Mouse (Mus musculus): ENCODE data around the gene Ubxn6.
"Not testable (repeated sequence)": the region's sequence is repeated elsewhere in the genome, so short reads cannot be mapped to it uniquely, and the experiment has no call there.

The Ubxn6 gene

DNA sequence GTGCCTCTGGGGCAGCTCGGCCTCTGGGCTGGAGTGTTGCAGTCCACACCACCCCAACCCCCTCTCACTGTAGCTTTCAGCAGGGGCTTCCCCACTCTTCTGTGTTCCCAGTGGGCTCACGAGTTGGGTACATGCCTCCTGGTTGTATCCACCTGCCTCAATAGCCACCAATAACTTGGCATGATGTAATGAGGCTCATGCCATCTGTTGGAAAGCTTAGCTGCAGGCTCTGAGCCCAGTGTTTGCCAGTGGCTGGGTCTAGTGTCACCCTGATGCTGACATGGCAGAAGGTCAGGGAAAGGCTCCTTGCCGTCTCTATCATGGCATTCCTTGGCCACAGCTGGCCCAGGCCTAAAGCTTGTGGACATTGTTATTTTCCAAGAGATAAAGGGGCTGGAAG, 26.0 kb upstream of the Ubxn6 start:
- DNase-seq, result no peak

DNA sequence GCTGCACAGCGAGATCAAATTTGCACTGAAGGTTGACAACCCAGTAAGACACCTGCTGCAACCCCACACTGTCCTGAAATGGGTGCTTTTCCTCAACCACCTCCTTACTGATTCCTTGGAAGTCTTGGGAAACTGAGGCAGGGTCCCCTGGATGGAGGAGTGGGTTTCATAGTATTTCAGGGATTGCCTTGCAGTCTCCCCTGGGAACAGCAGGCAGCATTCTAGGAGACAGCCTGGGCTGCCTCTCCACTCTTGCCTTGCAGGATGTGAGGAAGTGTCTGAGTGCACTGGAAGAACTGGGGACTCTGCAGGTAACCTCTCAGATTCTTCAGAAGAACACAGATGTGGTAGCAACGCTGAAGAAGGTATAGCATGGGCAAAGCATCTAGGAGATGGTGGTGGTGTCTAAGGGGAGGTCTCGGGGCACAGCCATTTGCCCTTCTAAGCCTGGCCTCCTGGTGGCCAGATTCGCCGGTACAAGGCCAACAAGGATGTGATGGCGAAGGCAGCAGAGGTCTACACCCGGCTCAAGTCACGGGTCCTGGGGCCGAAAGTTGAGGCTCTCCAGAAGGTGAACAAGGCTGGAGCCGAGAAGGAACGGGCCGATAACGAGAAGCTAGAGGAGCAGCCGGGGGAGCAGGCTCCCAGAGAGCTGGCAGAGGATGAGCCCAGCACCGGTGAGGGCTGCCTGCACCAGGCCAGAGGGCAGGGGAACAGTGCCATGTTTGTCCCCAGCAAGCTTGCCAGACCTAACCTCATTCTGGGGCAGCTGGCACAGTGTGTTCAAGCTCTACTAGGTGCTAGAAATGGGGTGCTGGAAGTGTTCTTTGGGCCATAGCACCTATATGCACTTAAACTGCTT, 24.1 kb upstream of the Ubxn6 start:
- no peak for DNase-seq

DNA sequence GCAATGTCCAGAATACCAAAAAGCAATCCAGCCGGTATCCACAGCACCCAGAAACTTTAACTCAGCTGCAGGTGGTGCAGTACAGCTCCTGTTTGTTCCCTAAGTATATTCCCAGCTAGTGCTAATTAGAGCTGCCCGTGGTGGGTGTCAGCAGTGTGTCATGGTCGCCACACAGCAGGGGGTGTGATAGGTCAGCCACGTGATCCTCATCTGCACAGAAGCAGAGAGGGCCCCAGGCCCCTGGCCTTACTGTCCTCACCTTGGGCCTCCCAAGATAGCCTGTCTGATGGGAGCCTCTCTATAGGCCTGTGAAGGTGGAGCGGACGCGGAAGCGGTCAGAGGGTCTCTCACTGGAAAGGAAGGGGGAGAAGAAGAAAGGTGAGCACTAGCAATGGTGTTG, 23.4 kb upstream of the Ubxn6 start:
- no peak for DNase-seq

DNA sequence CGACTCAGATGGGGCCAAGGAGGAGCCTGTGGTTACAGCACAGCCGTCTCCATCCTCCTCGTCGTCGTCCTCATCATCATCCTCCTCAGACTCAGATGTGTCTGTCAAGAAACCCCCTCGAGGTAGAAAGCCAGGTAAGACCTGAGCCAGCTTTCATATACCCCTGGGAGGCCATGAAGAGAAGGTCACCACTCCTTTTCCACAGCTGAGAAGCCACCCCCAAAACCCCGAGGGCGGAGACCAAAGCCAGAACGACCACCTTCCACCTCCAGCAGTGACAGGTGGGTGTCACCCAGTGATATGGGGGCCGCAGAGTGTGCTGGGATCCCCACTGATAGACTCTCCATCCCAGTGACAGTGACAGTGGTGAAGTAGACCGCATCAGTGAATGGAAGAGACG, 22.1 kb upstream of the Ubxn6 start:
- DNase-seq, result no peak

DNA sequence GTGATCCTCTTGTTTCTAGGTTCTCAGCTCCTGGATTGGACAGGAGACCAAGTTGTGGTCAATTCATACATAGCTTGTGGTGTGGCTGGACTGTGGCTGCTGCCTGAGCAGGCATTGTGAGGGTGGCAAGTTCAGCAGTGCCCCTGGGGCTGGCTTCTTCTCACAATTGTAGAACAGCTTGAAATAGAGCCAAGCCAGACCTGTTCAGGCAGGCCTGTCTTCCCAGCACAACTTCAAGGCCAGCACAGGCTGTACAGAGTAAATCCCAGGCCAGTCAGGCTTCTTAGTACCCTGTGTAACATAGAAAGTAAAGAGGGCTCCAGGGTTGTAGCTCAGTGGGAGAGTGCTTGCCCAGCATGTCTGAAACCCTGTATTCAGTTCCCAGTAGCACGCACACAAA, 18.0 kb upstream of the Ubxn6 start:
- DNase-seq, result no peak

DNA sequence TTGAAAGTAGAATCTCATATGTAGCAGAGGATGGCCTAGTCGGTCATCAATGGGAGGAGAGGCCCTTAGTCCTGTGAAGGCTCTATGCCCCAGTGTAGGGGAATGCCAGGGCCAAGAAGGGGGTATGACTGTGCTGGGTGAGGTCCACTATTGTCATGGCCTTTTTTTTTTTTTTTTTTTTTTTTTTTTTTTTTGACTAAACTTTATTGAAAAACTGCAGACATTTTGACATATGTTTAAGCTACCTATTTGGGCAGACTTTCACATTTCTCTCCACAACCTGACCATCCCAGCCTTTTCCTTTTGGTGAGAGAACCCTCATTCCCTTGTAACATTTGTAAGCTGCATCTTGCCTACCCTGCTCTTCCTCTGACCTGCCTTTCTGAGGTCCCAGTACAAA, 17.5 kb upstream of the Ubxn6 start:
- no peak for DNase-seq

DNA sequence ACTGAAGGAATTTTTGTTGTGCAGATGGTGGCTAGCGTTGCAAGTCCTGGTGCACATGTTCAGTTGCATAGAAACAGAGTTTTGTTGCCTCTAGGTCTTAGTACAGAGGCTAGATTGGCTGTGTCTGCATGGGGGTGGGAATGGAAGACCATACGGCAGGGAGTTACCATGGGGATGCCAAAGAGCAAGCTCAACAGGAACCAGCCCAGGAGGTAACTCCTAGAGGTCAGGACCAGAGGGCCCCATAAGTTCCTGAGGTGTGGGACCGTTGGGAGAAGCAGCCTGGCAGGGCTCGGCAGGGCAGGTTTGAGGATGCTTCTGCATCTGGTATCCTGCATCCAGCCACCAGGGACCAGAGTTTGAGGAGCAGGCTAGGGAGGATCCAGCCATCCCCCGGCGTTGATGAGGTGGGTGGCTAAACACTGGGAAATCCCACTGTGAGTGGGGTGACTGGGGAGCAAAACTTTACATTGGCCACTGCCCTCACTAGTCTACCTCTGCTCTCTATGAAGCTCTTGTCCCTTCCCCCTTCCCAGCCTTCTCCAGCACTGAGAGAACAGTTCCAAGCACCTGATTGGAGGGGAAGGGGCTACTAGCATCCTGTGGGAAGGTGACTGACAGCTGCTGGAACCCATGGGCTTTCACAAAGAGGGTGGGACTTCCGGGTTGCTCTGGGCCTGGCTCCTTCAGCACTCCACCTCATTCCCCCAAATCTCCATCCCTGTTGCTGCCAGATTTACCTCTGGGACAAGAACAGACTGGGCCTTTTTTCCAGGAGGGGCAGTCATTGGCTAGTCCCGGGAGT, 6.2 kb upstream of the Ubxn6 start:
- no peak for DNase-seq

DNA sequence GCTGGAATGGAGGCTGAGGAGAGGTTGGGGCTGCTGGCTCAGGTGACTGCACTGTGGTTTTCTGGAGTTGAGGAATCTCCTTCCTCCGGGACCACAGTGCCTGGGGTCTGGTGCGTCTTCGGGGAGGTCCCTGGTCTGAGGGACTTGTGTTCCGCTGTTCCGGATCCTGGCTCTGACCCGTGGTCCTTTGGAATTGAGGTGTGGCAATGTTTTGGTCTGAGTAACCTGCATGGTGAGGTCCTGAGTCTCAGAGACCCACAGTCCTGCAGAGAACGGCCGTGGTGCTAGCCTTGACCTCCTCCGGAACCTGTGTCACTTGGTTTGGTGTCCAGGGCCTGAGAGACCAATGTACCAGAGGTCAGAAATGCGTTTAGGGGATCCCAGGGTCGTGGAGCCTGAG, 5.1 kb upstream of the Ubxn6 start:
- no peak for DNase-seq

DNA sequence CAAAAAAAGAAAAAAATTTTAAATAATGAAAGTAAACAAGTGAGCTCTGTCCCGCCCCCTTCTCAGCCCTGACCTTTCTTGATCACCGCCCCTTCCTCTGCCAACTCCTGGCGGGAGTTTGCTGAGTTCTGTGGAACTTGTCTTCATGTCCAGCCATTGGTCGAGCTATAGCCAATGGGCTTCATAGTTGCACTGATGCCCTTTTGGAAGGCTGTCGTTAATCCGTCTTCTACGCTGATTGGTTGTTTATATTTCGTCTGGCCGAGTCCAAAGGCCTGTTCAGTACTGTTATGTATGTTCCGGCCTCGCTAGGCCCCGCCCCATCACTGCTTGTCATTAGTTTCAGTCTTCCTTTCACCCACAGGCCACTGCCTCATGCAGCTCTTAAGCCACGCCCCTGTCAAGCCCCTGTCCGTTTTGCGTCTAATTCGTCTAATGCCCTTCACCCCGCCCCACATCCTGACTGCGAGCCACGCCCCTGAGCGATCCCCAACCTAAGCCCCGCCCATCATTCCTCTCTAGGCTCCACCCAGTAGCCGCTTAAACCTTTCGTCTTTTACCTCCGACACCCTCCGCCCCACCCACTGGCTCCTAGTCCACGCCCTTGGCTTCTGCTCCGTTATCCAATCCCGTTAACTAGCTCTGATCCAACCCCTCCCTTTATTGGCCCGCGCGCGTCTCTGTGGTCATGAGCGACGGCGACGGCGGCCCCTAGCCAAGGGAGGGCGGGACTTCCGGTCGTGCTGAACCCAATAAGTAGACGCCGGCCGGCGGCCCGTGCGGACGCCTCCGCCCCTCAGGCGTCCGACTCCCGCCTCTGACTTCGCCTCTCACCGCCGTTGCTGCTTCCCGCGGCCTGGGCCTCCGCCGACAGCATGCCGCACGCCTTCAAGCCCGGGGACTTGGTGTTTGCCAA, 4.3 kb upstream of the Ubxn6 start, which contains the start of gene Hdgfl2:
TSS of gene Hdgfl2 (plus strand) at position 755 of the 916 bp plus-strand sequence.
- peak; percentile 99 for DNase-seq

DNA sequence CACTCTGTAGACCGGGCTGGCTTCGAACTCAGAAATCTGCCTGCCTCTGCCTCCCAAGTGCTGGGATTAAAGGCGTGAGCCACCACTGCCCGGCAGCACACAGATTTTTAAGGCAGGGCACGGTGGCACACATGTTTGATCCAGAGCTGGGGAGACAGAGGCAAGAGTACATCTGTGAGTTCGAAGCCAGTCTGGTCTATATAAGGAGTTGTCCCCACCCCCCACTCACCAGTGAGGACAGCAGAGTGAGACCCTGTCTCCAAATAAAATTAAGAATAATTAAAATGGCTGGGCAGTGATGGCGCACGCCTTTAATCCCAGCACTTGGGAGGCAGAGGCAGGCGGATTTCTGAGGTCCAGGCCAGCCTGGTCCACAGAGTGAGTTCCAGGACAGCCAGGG, 3.5 kb upstream of the Ubxn6 start:
- DNase-seq, result not testable (repeated sequence)

DNA sequence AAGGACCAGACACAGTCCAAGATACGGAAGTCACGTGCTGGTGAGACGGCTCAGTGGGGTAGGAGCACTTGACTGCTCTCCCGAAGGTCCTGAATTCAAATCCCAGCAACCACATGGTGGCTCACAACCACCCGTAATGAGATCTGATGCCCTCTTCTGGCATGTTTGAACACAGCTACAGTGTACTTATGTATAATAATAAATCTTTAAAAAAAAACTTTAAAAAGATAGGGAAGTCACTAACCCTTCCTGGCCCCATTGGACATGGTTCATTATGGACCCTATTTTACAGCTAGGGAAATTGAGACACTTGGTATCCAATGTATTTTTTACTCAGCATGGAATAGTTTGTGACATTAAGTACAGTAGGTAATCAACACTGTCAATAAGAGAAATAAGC, 2.7 kb upstream of the Ubxn6 start:
- DNase-seq, result no peak

DNA sequence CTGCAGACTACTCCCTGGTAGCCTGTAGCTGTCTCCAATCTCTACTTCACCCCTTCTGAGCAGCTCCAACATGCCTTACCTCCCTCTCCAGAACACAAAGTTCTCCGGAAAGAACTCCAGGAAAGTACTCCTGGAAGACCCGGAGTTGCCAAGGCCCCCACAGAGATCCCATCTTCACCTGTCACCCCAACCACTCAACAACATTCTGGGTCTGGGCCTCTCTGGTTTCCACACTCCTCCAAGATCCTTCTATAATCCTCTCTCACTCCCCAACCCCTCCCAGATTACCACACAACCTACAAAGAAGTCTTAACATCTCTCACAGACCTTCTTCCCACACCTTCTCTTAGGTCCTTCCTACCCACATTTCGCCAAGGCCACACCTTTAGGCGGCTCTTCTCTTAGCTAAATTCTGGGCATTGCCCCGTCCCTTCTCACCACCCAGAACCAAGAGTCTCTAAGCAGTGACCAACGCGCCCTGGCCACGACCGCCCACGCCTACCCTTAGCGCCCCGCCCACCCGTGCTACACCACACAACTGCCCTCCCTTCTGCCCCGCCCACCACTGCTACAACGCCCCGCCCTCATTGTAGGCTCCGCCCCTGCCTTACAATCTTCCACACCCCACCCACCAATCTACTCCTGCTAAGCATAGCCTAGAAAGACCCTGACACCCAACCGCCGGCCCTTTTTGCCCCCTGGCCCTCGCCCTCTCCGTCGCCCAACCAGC, 566 bp downstream of the Ubxn6 start:
- DNase-seq, result peak; percentile 87

DNA sequence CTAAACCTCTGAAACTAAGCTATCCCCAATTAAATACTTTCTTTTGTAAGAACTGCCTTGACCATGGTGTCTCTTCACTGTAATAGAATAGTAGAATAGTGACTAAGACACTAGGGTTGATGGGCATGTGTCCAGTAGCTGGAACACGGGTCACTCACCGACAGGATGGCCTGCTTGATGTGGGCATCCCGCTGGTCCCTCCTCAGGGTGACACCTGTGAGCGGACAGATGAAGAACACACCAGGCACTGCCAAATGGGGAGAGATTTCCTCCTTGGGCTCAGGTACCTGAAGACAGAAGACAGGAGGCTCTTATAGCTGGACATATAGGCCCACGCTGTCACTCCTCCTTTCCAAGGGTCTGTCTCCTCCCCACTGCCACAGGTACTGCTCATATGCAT, 2.6 kb downstream of the Ubxn6 start:
- no peak for DNase-seq

DNA sequence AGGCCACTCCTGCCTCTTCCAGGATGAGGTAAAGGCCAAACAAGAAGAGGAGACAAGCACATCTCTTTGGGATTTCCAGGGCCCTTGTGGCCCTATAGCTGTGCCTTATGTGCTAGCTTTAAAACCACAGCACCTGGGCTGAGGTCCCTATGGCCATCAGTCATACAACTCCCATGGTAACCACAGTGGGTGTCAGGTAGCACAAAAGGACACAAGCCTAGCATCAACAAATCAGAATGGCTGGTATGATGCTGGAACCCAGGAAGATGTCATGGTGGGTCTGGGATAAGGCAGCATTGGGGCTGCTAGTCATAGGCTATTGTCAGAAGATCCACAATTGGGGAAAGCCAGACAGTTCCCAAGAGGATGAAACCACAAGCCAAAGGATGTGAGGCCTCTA, 3.7 kb downstream of the Ubxn6 start:
- no peak for DNase-seq

DNA sequence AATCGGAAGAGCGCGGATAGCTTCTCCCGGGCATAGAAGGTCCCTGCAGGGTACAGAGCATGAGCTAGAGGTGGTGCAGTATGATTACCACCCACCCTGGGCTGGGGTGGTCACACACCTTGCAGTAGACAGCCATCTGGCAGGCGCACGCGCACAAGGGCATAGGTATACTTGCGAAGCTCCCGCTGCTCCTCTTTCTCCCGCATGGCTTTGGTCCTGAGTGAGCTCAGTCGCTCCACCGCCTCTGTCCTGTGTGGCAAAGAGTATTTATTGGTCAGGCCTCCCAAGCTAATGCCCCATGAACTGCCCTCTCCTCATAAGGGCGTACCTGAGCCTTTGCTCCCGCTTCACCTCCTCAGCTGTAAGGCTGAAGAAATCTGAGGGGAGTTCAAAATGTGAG, 5.8 kb downstream of the Ubxn6 start:
- DNase-seq, result no peak

DNA sequence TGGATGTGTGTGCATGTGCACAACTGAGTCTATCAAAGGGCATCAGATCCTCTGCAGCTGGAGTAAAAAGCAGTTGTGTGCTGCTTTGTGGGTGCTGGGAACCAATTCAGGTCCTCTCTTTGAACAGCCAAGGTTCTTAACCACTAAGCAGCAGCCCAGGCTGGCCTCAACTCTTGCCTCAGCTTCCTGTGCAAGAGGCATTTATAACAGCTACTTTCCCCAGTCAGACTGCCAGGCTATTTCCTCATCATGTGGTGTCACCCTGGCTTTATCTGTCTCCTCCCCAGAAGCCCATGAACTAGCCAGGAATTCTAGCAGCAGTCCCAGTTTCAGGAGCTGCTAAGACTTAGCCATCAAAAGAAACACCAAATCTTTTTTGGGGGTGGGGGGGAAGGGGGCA, 8.4 kb downstream of the Ubxn6 start:
- no peak for DNase-seq

DNA sequence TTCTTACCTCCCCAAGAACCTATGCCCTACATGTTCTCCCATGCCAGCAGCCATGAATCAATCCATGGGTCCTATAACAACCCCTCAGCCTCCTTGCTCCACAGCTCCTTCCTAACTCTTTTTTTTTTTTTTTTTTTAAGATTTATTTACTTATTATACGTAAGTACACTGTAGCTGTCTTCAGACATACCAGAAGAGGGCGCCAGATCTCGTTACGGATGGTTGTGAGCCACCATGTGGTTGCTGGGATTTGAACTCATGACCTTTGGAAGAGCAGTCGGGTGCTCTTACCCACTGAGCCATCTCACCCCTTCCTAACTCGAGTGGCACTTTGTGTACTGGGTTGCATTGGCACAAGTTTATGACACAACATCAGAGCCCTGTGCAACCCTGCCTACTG, 9.1 kb downstream of the Ubxn6 start:
- DNase-seq, result not testable (repeated sequence)

DNA sequence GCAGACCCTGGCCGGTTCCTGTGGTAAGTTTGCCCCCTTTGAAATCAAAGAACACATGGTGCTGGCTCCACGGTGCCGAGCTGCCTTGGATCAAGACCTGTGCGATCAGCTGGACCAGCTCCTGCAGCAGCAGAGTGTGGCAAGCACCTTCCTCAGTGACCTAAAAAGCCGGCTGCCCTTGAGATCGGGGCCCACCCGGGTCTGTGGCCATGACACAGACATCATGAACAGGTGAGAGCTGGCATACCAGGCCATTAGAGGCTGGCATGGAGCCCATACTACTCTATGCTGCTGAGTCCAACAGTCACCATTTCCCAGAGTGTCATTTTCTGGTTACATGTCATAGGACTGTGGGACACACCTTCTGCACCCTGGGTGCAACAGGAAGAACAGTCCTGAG, 12.7 kb downstream of the Ubxn6 start:
- DNase-seq, result no peak

DNA sequence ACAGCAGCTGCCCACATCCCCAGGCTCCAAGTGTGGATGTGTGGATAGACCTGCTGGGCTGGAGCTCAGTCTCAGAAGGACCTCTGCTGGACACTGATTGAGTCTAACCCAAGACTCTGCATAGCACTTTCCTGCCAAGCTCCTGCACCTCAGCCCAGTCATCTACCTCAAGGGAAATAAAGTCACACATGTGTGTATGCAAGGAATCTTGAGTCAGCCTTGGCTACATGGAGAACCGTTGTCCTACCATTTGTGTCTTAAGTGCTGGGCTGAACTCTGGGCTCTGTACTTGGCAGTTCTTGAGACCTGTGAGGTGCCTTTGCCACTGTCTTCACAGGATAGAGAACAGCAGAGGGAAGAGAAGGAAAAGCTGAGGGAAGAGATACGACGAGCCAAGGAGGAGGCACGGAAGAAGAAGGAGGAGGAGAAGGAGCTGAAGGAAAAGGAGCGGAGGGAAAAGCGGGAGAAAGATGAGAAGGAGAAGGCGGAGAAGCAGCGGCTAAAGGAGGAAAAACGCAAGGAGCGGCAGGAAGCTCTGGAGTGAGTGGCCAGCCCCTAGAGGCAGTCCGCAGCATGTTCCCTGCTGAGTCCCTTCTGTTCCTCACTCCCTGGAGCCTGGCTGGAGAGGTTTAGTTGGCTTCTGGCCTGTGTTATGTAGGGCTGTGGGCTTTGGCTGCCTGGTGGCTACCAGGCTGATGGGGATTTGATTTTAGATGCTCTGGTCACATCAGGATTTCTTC, 17.3 kb downstream of the Ubxn6 start:
- DNase-seq, result no peak

DNA sequence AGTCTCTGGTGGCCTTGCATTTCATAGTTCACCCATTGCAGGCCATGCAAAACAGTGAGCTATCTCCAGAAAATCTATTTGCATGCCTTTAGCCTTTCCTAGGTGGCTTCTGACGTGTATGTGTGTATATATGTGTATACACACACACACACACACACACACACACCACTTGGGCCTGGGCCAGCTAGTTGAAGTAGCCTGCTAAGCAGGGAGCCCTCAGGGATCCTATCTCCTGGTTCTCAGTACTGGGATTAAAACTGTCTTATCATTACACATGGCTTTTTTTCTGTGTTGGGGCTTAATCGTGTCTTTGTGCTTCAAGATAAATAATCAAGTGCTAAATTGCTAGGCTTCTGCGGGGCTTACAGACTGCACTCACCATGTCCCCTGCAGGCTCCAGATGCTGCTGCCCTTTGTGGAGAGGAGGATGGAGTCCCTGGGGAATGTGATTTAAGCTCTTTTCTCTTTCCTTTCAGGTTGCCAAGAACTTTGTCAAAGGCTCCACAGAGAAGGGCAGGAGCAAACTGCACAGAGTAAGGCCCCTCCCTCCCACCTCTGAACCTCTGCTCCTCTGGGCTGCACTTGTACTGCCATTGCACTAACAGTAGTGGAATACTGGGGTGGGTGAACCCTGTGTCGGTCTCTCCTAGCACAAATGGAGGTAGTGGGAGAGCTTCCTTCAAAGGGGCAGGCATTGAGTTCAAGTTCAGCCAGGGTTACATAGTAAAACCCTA, 18.7 kb downstream of the Ubxn6 start:
- DNase-seq, result no peak

DNA sequence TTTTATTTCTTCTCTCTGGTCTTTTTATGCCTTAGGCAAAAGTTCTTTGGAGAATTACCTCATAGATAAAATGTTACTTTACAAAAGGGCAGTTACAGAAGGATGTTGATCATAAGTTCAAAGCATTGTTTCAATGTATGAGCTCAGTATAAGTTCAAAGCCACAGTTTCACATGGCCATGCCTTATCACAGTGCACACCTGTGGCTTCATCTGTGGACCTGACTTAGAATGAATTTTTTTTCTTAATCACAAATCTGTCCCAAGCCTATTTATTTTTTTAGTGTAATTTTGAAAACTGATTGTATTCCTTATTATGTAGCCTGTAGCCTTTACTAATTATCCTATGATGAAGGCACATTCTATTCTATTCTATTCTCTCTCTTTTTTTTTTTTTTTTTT, 19.9 kb downstream of the Ubxn6 start:
- DNase-seq, result no peak

All from kidney, adult 18-20 months (tissue).